Mouse (Mus musculus): ENCODE measurements around the gene Pvalb. TPM values are rescaled to one million over a fixed set of nuclear protein-coding genes. Genes with fewer than 3 reads are reported as not detected.

The Pvalb gene
- not detected in 2 replicates for polyA plus RNA-seq (2016; fragmentation: Nextera tagmentation; extraction: Ambion mirVana)

DNA sequence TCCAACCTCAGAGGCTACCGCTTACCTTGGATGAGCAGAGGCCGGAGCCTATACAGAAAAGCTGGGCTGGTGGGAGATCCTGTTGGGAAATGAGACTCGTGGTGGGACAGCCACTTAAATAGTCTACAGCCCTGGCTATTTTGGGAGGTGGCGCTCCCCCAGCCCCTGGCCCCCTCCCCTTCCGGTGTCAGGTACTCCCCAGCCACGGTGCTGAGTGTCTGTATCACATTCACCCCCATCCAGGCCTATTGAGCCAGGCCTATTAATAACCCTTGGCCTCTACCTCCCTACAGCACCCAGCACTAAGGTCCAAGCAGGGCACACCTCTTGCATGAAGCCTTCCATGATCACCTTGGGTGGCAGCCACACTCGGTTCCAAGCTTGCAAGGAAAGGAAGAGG lies at the start of gene Pvalb:
Gene Pvalb (minus strand): TSS at position 89 of the 400 bp plus-strand sequence.
- DNase-seq (ENCODE audit: low spot score): no peak
- no peak within 1 kb of the TSS for H3K4me3 ChIP-seq
- no peak within 1 kb of the TSS for H3K27ac ChIP-seq (replicated peaks)
- H3K9me3 ChIP-seq: 0 out of 2 replicates have a peak, but pooled peaks cover 11% of the 10 kb centered on the region
- peaks cover 9% of the 10 kb centered on the region for H3K4me1 ChIP-seq
- WGBS: 87% methylated on average over 7 of the region's 7 CpGs
- H3K27me3 ChIP-seq (replicated peaks; ENCODE audit: low read depth, poor library complexity, severe bottlenecking): peaks cover 55% of the 10 kb centered on the region
- H3K36me3 ChIP-seq (replicated peaks): no peaks in the 10 kb centered on the region

DNA sequence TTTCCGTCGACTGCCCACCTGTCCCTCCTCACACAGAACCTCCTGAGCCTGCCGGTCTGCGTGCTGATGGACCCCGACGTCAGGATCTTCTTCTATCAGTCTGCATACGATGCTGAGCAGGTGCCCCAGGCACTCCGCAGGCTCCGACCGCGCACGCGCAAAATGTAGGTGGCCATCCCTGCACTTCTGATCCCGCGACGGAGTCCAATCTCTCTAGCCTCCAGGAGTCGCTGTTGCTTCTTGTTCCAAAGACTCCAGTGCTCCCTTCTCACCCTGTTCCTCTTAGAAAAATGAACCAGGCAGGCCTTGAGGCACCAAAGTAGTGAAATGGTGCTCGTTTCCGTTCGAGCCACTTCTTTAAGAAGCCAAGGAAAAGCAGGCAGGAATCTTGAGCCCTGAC lies 48.6 kb upstream of the Pvalb start:
- H3K27ac ChIP-seq (replicated peaks): no peak overlapping the region
- peak; percentile 67 for DNase-seq (ENCODE audit: low spot score)
- H3K4me3 ChIP-seq: no peak overlapping the region
- H3K27me3 ChIP-seq (replicated peaks; ENCODE audit: low read depth, poor library complexity, severe bottlenecking): peaks cover 22% of the 10 kb centered on the region
- H3K9me3 ChIP-seq: no peaks in the 10 kb centered on the region
- H3K4me1 ChIP-seq: no peaks in the 10 kb centered on the region
- H3K36me3 ChIP-seq (replicated peaks): no peaks in the 10 kb centered on the region
- 22% methylated on average over 20 of the region's 20 CpGs for WGBS

DNA sequence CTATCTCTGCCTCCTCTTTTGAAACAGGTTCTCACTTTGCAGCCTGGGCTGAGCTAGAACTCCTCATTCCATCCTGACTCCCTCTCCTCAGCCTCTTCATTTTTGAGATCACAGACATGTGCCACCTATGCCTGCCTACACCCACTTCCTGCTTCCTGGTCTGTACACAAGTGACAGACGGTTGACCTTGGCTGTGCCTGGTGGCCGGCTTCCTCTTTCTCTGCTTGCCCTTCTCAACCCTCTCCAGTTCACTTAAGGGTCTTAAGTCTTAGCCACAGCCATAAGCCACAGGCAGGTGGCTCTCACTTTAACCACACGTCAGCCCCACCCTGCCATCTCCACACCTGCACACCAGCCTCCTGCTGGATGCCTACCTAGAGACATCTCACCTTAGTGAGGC lies 42.2 kb upstream of the Pvalb start:
- Histone ChIP-seq H3K27ac (replicated peaks) (no peak overlapping the region), H3K27me3 (replicated peaks; ENCODE audit: low read depth, poor library complexity, severe bottlenecking) (no peaks in the 10 kb centered on the region; the same call in 1 of the 2 replicates), H3K4me3 (no peak overlapping the region), H3K4me1 (no peaks in the 10 kb centered on the region), H3K36me3 (replicated peaks) (no peaks in the 10 kb centered on the region), H3K9me3 (no peaks in the 10 kb centered on the region)
- WGBS: 67% methylated on average over 3 of the region's 3 CpGs
- no peak for DNase-seq (ENCODE audit: low spot score)

DNA sequence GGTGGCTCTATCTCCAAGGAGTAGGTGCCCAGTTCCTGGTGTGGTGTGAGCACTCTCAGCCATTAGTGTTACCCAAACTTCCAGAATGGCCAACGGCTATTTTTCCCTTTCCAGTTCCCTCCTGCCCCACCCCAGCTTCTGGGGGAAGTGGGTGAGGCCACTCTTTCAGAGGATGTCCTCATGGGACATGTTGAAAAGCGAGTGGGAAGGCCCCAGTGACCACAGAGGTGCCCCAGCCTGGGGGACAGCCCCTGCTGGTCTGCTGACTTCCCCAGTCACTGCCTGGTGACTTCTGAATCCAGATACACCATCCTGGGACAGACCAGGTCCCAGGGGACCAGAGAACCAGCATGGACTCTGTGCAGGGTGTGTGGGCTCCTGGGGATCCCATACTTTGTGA lies 41.5 kb upstream of the Pvalb start:
- DNase-seq (ENCODE audit: low spot score): no peak
- no peak overlapping the region for H3K4me3 ChIP-seq
- no peaks in the 10 kb centered on the region for H3K27me3 ChIP-seq (replicated peaks; ENCODE audit: low read depth, poor library complexity, severe bottlenecking)
- H3K9me3 ChIP-seq: no peaks in the 10 kb centered on the region
- no peaks in the 10 kb centered on the region for H3K36me3 ChIP-seq (replicated peaks)
- 73% methylated on average over 2 of the region's 2 CpGs for WGBS
- H3K27ac ChIP-seq (replicated peaks): no peak overlapping the region
- H3K4me1 ChIP-seq: no peaks in the 10 kb centered on the region

DNA sequence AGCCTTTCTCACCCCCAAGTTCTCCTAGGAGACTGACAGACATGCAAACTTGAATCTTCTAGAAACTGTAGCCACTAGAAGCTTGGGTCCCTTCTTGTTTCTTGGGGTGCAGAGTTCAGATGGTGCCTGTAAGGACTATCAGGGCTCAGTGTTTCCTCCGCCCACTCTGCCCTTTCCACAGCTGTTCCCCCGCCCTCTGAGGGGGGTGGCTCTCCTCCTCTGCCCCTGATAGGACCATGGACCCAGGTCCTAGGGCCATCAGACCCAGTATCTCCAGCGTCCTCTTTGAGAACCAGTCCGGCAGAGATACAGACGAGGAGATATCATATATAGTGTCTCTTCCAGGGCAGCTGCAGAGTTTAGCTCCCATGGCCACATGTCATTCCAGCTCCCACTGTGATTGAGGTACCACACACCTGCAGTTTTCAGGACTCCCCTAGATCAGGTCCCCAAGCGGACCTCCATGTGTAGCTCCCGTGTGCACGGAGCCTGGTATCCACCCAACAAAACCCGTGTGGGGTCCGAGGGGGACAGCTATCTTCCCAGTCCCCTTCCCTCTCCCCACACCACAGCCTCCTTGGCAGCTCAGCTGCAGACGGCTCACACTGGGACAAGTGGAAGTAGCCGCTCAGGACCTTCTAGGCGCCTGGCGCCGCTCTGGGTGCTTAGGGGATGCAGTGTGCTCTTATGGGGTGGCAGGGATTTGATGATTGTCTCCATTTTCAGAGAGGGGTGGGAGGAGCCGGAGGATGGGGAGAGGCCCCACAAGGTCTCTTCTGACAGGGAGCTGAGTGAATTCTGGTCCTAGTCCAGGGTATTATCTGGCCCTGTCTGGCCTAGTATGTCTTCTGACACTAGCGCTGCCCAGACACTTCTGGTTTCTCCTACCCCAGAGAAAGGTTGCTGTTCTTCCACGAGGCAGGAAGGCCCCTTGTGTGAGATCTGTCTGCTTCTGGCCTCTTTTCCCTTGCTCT lies 40.2 kb upstream of the Pvalb start:
- Histone ChIP-seq H3K4me3 (no peak overlapping the region), H3K4me1 (no peaks in the 10 kb centered on the region), H3K9me3 (no peaks in the 10 kb centered on the region), H3K27me3 (replicated peaks; ENCODE audit: low read depth, poor library complexity, severe bottlenecking) (no peaks in the 10 kb centered on the region), H3K27ac (replicated peaks) (no peak overlapping the region), H3K36me3 (replicated peaks) (no peaks in the 10 kb centered on the region)
- 81% methylated on average over 18 of the region's 18 CpGs for WGBS
- no peak for DNase-seq (ENCODE audit: low spot score)

DNA sequence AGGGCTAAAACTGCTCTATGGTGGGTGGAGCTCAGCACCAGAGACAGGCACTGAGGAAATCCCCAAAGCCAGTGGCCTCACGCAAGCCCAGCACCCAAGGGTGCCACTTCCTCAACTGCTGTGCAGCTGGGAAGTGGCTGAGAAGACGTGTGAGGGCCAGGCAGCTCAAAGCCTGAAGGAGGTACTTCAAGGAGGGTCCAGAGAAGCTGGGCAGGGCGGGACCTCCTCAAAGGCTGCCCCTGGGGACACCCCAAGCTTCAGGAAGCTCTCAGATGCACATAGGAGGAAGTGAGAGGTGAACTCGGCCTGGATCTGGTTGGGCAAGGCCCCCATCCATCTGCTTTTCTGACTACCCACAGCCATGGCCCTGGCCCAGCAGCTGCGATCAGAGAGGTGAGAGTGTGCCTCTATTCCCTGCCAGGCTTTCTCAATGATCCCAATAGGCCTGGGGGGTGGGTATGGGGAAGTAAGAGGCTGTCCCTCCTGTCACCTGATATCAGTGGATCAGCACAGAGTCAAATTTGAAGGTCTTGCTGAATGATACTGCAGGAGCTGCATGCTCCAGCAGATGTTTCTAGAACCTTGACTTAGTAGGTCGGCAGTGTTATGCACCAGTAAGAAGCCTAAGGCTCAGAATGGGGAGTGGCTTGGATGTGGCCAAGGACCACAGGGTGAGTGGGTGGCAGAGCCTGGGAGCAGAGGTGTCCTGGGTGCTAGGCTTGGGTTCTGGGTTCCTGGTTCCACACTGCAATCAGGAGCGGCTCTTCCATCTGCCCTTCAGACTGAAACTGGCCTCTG lies 38.7 kb upstream of the Pvalb start, which contains the start of gene Ncf4:
Gene Ncf4 (plus strand): TSS at position 107 of the 798 bp plus-strand sequence.
- Histone ChIP-seq H3K27ac (replicated peaks) (no peak within 1 kb of the TSS; the same call in 1 of the 2 replicates), H3K9me3 (no peaks in the 10 kb centered on the region), H3K27me3 (replicated peaks; ENCODE audit: low read depth, poor library complexity, severe bottlenecking) (no peaks in the 10 kb centered on the region), H3K36me3 (replicated peaks) (no peaks in the 10 kb centered on the region), H3K4me3 (no peak within 1 kb of the TSS), H3K4me1 (no peaks in the 10 kb centered on the region)
- 72% methylated on average over 7 of the region's 7 CpGs for WGBS
- DNase-seq (ENCODE audit: low spot score): no peak

DNA sequence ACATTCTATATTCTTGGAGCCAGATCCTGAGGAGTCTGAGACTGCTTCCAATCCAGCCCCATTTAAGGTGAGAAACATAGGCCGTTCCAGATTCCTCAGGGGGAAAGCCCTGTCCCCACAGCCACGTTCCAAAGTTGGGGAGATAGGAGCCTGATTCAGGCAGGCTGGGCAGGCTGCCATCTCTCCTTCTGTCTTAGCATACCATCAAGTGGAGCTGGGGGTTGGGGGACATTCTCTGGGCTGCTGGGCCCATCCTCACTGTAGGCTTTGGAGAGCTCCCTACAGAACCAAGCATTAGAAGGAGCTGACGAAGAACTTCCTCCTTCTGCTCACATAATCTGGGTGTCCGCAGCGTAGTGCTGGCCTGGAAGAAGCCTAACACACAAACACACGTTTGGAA lies 37.6 kb upstream of the Pvalb start:
- H3K27me3 ChIP-seq (replicated peaks; ENCODE audit: low read depth, poor library complexity, severe bottlenecking): no peaks in the 10 kb centered on the region
- 79% methylated on average over 6 of the region's 6 CpGs for WGBS
- H3K4me3 ChIP-seq: no peak overlapping the region
- H3K4me1 ChIP-seq: no peaks in the 10 kb centered on the region
- no peaks in the 10 kb centered on the region for H3K9me3 ChIP-seq
- no peak for DNase-seq (ENCODE audit: low spot score)
- H3K36me3 ChIP-seq (replicated peaks): no peaks in the 10 kb centered on the region
- no peak overlapping the region for H3K27ac ChIP-seq (replicated peaks)

DNA sequence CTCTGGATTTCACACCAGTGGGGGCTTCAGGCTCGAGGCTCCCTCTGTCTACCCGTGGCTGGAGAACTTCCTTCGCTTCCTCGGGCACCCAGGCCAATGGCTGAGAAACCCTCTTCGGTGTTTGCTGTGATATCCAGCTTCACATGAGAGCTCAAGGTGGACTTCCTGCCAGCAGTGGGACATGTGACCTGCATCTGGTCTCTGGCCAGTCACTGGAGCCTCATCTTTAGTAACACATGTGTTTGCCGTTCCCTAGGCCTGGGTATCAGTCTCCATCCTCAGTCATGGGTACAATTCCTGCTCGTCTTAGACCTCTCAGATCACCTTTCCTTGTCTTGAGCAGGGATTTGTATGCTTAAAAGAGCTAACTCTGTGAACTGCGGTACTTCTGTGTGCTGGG lies 36.9 kb upstream of the Pvalb start:
- H3K36me3 ChIP-seq (replicated peaks): no peaks in the 10 kb centered on the region

DNA sequence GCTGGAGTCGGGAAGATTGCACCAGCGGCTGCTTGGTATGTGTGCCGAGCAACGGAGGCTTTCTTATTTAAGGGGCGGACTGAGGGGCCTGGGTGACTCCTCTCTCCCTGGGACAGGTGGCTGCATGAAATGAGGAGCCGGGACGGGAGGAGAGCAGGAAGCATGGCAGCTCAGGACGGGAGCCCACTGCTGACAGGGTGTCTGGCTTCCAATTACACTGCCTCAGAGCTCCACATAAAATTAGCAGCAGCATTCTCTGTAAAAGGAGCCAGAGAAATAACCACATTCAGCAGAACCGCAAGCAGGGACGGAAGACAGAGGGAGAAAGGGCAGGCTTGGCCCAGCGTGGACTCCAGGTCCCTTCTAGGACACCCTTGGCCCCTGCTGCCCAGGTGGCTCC lies 35.1 kb upstream of the Pvalb start:
- no peak for DNase-seq (ENCODE audit: low spot score)
- Histone ChIP-seq H3K4me1 (no peaks in the 10 kb centered on the region), H3K9me3 (no peaks in the 10 kb centered on the region), H3K4me3 (no peak overlapping the region), H3K27ac (replicated peaks) (no peak overlapping the region), H3K36me3 (replicated peaks) (no peaks in the 10 kb centered on the region), H3K27me3 (replicated peaks; ENCODE audit: low read depth, poor library complexity, severe bottlenecking) (no peaks in the 10 kb centered on the region)
- WGBS: 52% methylated on average over 11 of the region's 11 CpGs

More for the DNA sequence above, 36.9 kb upstream of the Pvalb start:
- DNase-seq (ENCODE audit: low spot score): no peak
- no peaks in the 10 kb centered on the region for H3K9me3 ChIP-seq
- H3K27ac ChIP-seq (replicated peaks): no peak overlapping the region
- WGBS: 80% methylated on average over 8 of the region's 8 CpGs
- H3K4me1 ChIP-seq: no peaks in the 10 kb centered on the region
- no peaks in the 10 kb centered on the region for H3K27me3 ChIP-seq (replicated peaks; ENCODE audit: low read depth, poor library complexity, severe bottlenecking)
- H3K4me3 ChIP-seq: no peak overlapping the region

DNA sequence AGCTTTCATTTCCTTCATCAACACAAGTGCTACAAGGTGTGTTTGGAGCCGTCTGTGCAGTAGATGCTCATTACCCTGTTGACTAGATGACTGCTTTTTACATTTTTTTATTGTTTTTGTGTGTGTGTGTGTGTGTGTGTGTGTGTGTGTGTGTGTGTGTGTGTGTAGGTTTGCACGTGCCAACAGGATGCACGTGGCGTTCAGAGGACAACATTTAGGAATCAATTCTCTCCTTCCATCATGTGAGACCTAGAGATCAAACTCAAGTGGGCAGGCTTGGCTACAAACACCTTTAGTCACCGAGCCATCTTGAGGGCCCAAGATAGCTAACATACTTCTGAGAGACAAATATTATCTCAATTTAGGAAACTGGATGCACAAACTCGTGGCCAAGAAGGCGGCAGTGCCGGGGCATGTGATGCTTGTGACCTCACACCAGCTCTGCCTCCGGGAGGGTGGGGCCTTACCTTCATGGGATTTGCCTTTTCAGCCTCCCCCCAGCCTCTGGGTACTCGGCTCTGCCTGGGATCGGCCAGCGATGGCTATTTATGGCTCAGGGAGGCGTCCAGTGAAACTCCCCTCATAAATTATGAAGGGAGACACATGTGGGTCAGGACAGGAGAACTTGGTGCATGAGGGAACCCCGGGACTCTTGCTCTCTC lies 33.9 kb upstream of the Pvalb start:
- no peaks in the 10 kb centered on the region for H3K27me3 ChIP-seq (replicated peaks; ENCODE audit: low read depth, poor library complexity, severe bottlenecking)
- H3K4me1 ChIP-seq: no peaks in the 10 kb centered on the region
- H3K4me3 ChIP-seq: no peak overlapping the region
- H3K9me3 ChIP-seq: no peaks in the 10 kb centered on the region
- 84% methylated on average over 14 of the region's 14 CpGs for WGBS
- no peak for DNase-seq (ENCODE audit: low spot score)
- no peaks in the 10 kb centered on the region for H3K36me3 ChIP-seq (replicated peaks)
- no peak overlapping the region for H3K27ac ChIP-seq (replicated peaks)

DNA sequence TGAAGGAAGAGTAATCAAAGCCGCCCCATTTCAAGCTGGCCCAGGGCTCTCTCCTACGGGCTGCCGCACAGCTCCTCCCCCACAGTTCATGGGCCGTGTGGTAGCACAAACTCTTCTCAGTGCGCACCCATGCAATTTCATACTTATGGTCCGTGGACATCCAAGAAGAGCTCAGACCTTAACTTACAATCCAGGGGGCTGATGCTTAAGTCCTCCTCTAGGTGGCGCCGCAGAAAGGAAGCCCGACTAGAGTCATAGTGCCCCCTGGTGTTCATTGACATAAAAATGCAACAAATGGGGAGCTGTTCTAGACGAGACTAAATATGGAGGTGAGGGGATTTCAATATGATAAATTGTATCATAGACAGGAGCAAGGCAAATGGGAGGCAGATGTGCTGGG lies 33.3 kb upstream of the Pvalb start:
- Histone ChIP-seq H3K4me1 (no peaks in the 10 kb centered on the region), H3K36me3 (replicated peaks) (no peaks in the 10 kb centered on the region), H3K27ac (replicated peaks) (no peak overlapping the region), H3K27me3 (replicated peaks; ENCODE audit: low read depth, poor library complexity, severe bottlenecking) (no peaks in the 10 kb centered on the region), H3K4me3 (no peak overlapping the region), H3K9me3 (no peaks in the 10 kb centered on the region)
- WGBS: 28% methylated on average over 10 of the region's 10 CpGs
- DNase-seq (ENCODE audit: low spot score): peak; percentile 74

DNA sequence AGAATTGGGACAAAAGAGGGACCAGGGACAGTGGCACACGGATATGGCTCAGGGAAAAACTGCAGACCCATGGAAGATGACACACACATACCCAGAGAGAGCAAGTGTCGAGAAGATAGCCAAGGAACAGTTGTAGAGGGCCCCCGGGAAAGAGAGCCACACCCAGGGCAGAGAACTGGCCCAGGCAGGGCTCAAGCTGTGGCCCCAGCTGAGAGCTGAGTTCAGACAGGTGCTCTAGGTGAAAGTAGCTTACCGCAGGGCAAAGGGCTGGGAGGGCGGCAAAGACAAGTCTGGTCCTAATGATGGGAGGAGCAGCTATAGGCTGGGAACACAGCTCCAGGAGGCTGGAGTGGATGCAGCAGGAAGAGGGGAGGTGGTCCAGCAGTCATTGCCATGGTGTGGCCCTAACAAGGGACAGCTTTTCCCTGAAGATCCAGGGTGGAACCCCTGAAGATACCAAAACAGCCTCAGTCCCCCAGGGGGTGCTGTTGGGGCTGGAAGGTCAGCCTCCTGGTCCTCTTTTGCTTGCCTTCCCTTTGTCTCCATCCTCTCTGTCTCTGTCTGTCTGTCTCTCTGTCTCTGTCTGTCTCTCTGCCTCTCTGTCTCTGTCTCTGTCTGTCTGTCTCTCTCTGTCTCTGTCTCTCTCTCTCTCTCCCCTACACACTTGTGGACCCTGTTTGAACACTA lies 28.8 kb upstream of the Pvalb start:
- WGBS: 78% methylated on average over 5 of the region's 5 CpGs
- Histone ChIP-seq H3K4me3 (no peak overlapping the region), H3K9me3 (0 out of 2 replicates have a peak, but pooled peaks cover 5% of the 10 kb centered on the region), H3K27ac (replicated peaks) (no peak overlapping the region), H3K36me3 (replicated peaks) (no peaks in the 10 kb centered on the region), H3K4me1 (peaks cover 13% of the 10 kb centered on the region), H3K27me3 (replicated peaks; ENCODE audit: low read depth, poor library complexity, severe bottlenecking) (no peaks in the 10 kb centered on the region)
- no peak for DNase-seq (ENCODE audit: low spot score)

All from embryonic facial prominence, embryonic 10.5 days (tissue).